Mouse (Mus musculus): ENCODE measurements around the gene Dbnl. TPM values are rescaled to one million over a fixed set of nuclear protein-coding genes. Genes with fewer than 3 reads are reported as not detected.

Gene Dbnl
- polyA plus RNA-seq, 1 experiment from 2014 or later, result 141 TPM

- no peak overlapping the region for H3K27ac ChIP-seq (ENCODE audit: low read length)
- H3K4me1 ChIP-seq (replicated peaks; ENCODE audit: control insufficient read depth, insufficient read depth, low read length), result no peaks in the 10 kb centered on the region
- 0 out of 2 replicates have a peak, but pooled peaks cover 6% of the 10 kb centered on the region for H3K36me3 ChIP-seq (ENCODE audit: control insufficient read depth, insufficient read depth)
- no peak overlapping the region for H3K4me3 ChIP-seq (replicated peaks; ENCODE audit: low read length)
- H3K9ac ChIP-seq (replicated peaks; ENCODE audit: low read depth, low read length), result no peak overlapping the region
- H3K4me2 ChIP-seq (ENCODE audit: low read length), result no peak overlapping the region
- ATAC-seq, result no peak
- H3K27me3 ChIP-seq (replicated peaks; ENCODE audit: control insufficient read depth, insufficient read depth, low read length), result no peaks in the 10 kb centered on the region
- H3K9me3 ChIP-seq (ENCODE audit: control insufficient read depth, low read length), result no peaks in the 10 kb centered on the region
Measured at GRCm38 (mm10) chr11:5825432-5825831, 37.1 kb downstream of the Dbnl start.

- Histone ChIP-seq H3K4me1 (replicated peaks; ENCODE audit: control insufficient read depth, insufficient read depth, low read length) (no peaks in the 10 kb centered on the region), H3K9me3 (ENCODE audit: control insufficient read depth, low read length) (no peaks in the 10 kb centered on the region), H3K4me3 (replicated peaks; ENCODE audit: low read length) (no peak overlapping the region), H3K27me3 (replicated peaks; ENCODE audit: control insufficient read depth, insufficient read depth, low read length) (no peaks in the 10 kb centered on the region), H3K27ac (ENCODE audit: low read length) (no peak overlapping the region), H3K9ac (replicated peaks; ENCODE audit: low read depth, low read length) (no peak overlapping the region), H3K36me3 (ENCODE audit: control insufficient read depth, insufficient read depth) (0 out of 2 replicates have a peak, but pooled peaks cover 8% of the 10 kb centered on the region), H3K4me2 (ENCODE audit: low read length) (no peak overlapping the region)
- no peak for ATAC-seq
- 94% methylated on average over 5 of the region's 5 CpGs for WGBS
Measured at GRCm38 (mm10) chr11:5827931-5828330, 39.6 kb downstream of the Dbnl start.

- Histone ChIP-seq H3K4me3 (replicated peaks; ENCODE audit: low read length) (no peak overlapping the region), H3K9ac (replicated peaks; ENCODE audit: low read depth, low read length) (no peak overlapping the region), H3K27me3 (replicated peaks; ENCODE audit: control insufficient read depth, insufficient read depth, low read length) (no peaks in the 10 kb centered on the region), H3K9me3 (ENCODE audit: control insufficient read depth, low read length) (no peaks in the 10 kb centered on the region), H3K27ac (ENCODE audit: low read length) (no peak overlapping the region), H3K36me3 (ENCODE audit: control insufficient read depth, insufficient read depth) (0 out of 2 replicates have a peak, but pooled peaks cover 8% of the 10 kb centered on the region), H3K4me2 (ENCODE audit: low read length) (no peak overlapping the region), H3K4me1 (replicated peaks; ENCODE audit: control insufficient read depth, insufficient read depth, low read length) (no peaks in the 10 kb centered on the region)
- WGBS, result 93% methylated on average over 11 of the region's 11 CpGs
- no peak for ATAC-seq
Measured at GRCm38 (mm10) chr11:5828509-5829191, 40.4 kb downstream of the Dbnl start.

- Histone ChIP-seq H3K9me3 (ENCODE audit: control insufficient read depth, low read length) (no peaks in the 10 kb centered on the region), H3K4me2 (ENCODE audit: low read length) (no peak overlapping the region), H3K4me3 (replicated peaks; ENCODE audit: low read length) (no peak overlapping the region), H3K4me1 (replicated peaks; ENCODE audit: control insufficient read depth, insufficient read depth, low read length) (no peaks in the 10 kb centered on the region), H3K9ac (replicated peaks; ENCODE audit: low read depth, low read length) (no peak overlapping the region), H3K27ac (ENCODE audit: low read length) (no peak overlapping the region), H3K36me3 (ENCODE audit: control insufficient read depth, insufficient read depth) (0 out of 2 replicates have a peak, but pooled peaks cover 8% of the 10 kb centered on the region), H3K27me3 (replicated peaks; ENCODE audit: control insufficient read depth, insufficient read depth, low read length) (no peaks in the 10 kb centered on the region)
- ATAC-seq, result no peak
- WGBS, result 92% methylated on average over 12 of the region's 12 CpGs
Measured at GRCm38 (mm10) chr11:5829327-5829726, 41.0 kb downstream of the Dbnl start.

- ATAC-seq, result no peak
- 89% methylated on average over 9 of the region's 9 CpGs for WGBS
Measured at GRCm38 (mm10) chr11:5834506-5834905, 46.2 kb downstream of the Dbnl start.

GRCm38 (mm10) chr11:5835057-5835456 lies 46.8 kb downstream of the Dbnl start:
- H3K4me2 ChIP-seq (ENCODE audit: low read length), result no peak overlapping the region
- no peak overlapping the region for H3K9ac ChIP-seq (replicated peaks; ENCODE audit: low read depth, low read length)
- ATAC-seq, result no peak
- H3K36me3 ChIP-seq (ENCODE audit: control insufficient read depth, insufficient read depth), result 0 out of 2 replicates have a peak, but pooled peaks cover 2% of the 10 kb centered on the region
- peaks cover 5% of the 10 kb centered on the region; the same call in 1 of the 2 replicates for H3K4me1 ChIP-seq (replicated peaks; ENCODE audit: control insufficient read depth, insufficient read depth, low read length)
- H3K27ac ChIP-seq (ENCODE audit: low read length), result no peak overlapping the region
- 91% methylated on average over 7 of the region's 7 CpGs for WGBS
- H3K4me3 ChIP-seq (replicated peaks; ENCODE audit: low read length), result no peak overlapping the region
- no peaks in the 10 kb centered on the region for H3K9me3 ChIP-seq (ENCODE audit: control insufficient read depth, low read length)
- no peaks in the 10 kb centered on the region for H3K27me3 ChIP-seq (replicated peaks; ENCODE audit: control insufficient read depth, insufficient read depth, low read length)

More at GRCm38 (mm10) chr11:5834506-5834905, 46.2 kb downstream of the Dbnl start:
- Histone ChIP-seq H3K36me3 (ENCODE audit: control insufficient read depth, insufficient read depth) (0 out of 2 replicates have a peak, but pooled peaks cover 2% of the 10 kb centered on the region), H3K9me3 (ENCODE audit: control insufficient read depth, low read length) (no peaks in the 10 kb centered on the region), H3K27me3 (replicated peaks; ENCODE audit: control insufficient read depth, insufficient read depth, low read length) (no peaks in the 10 kb centered on the region), H3K4me3 (replicated peaks; ENCODE audit: low read length) (no peak overlapping the region), H3K4me2 (ENCODE audit: low read length) (no peak overlapping the region), H3K4me1 (replicated peaks; ENCODE audit: control insufficient read depth, insufficient read depth, low read length) (peaks cover 5% of the 10 kb centered on the region; the same call in 1 of the 2 replicates), H3K27ac (ENCODE audit: low read length) (no peak overlapping the region), H3K9ac (replicated peaks; ENCODE audit: low read depth, low read length) (no peak overlapping the region)

- no peaks in the 10 kb centered on the region for H3K27me3 ChIP-seq (replicated peaks; ENCODE audit: control insufficient read depth, insufficient read depth, low read length)
- no peak overlapping the region for H3K27ac ChIP-seq (ENCODE audit: low read length)
- WGBS, result 33% methylated on average over 1 of the region's 1 CpGs
- H3K4me2 ChIP-seq (ENCODE audit: low read length), result no peak overlapping the region
- no peaks in the 10 kb centered on the region for H3K9me3 ChIP-seq (ENCODE audit: control insufficient read depth, low read length)
- no peak overlapping the region for H3K9ac ChIP-seq (replicated peaks; ENCODE audit: low read depth, low read length)
- no peak overlapping the region for H3K4me3 ChIP-seq (replicated peaks; ENCODE audit: low read length)
- 0 out of 2 replicates have a peak, but pooled peaks cover 2% of the 10 kb centered on the region for H3K36me3 ChIP-seq (ENCODE audit: control insufficient read depth, insufficient read depth)
- H3K4me1 ChIP-seq (replicated peaks; ENCODE audit: control insufficient read depth, insufficient read depth, low read length), result peaks cover 5% of the 10 kb centered on the region; the same call in 1 of the 2 replicates
- ATAC-seq, result no peak
Measured at GRCm38 (mm10) chr11:5836126-5836525, 47.8 kb downstream of the Dbnl start.

- ATAC-seq, result peak; percentile 95
- H3K27ac ChIP-seq (ENCODE audit: low read length), result peak within 1 kb of the TSS; percentile 77
- peak within 1 kb of the TSS; percentile 71 for H3K9ac ChIP-seq (replicated peaks; ENCODE audit: low read depth, low read length)
- H3K27me3 ChIP-seq (replicated peaks; ENCODE audit: control insufficient read depth, insufficient read depth, low read length), result no peaks in the 10 kb centered on the region
- peak within 1 kb of the TSS; percentile 72 for H3K4me2 ChIP-seq (ENCODE audit: low read length)
- peak within 1 kb of the TSS; percentile 64 for H3K4me3 ChIP-seq (replicated peaks; ENCODE audit: low read length)
- H3K36me3 ChIP-seq (ENCODE audit: control insufficient read depth, insufficient read depth), result no peaks in the 10 kb centered on the region
- peaks cover 5% of the 10 kb centered on the region; the same call in 1 of the 2 replicates for H3K4me1 ChIP-seq (replicated peaks; ENCODE audit: control insufficient read depth, insufficient read depth, low read length)
- WGBS, result under 1% methylated on average over 63 of the region's 63 CpGs
- no peaks in the 10 kb centered on the region for H3K9me3 ChIP-seq (ENCODE audit: control insufficient read depth, low read length)
Measured at GRCm38 (mm10) chr11:5837251-5838246, 49.3 kb downstream of the Dbnl start, which contains the start of gene Polm. Gene Polm, minus strand, starts transcription at chr11:5838016.

GRCm38 (mm10) chr11:5840346-5840745 lies 52.1 kb downstream of the Dbnl start:
- ATAC-seq, result no peak
- H3K9ac ChIP-seq (replicated peaks; ENCODE audit: low read depth, low read length), result no peak overlapping the region
- no peak overlapping the region for H3K4me3 ChIP-seq (replicated peaks; ENCODE audit: low read length)
- H3K36me3 ChIP-seq (ENCODE audit: control insufficient read depth, insufficient read depth), result no peaks in the 10 kb centered on the region
- WGBS, result 78% methylated on average over 7 of the region's 7 CpGs
- peaks cover 5% of the 10 kb centered on the region; the same call in 1 of the 2 replicates for H3K4me1 ChIP-seq (replicated peaks; ENCODE audit: control insufficient read depth, insufficient read depth, low read length)
- H3K27ac ChIP-seq (ENCODE audit: low read length), result no peak overlapping the region
- no peaks in the 10 kb centered on the region for H3K27me3 ChIP-seq (replicated peaks; ENCODE audit: control insufficient read depth, insufficient read depth, low read length)
- H3K9me3 ChIP-seq (ENCODE audit: control insufficient read depth, low read length), result no peaks in the 10 kb centered on the region
- H3K4me2 ChIP-seq (ENCODE audit: low read length), result no peak overlapping the region
